Mouse (Mus musculus): ENCODE measurements around the gene Mtus2. TPM values are rescaled to one million over a fixed set of nuclear protein-coding genes. Genes with fewer than 3 reads are reported as not detected.

The Mtus2 gene
- polyA plus RNA-seq, 1 experiment, result 1.7 TPM

- Histone ChIP-seq H3K4me1 (ENCODE audit: control insufficient read depth, insufficient read depth, low read length) (no peaks in the 10 kb centered on the region), H3K4me3 (ENCODE audit: insufficient read depth, low read length) (peak overlapping the region; percentile 20), H3K27ac (ENCODE audit: insufficient read depth, low read depth, low read length) (no peak overlapping the region)
- TF ChIP-seq CTCF (IDR thresholded peaks at IDR 0.05; ENCODE audit: low read depth, low read length) (no peak), POLR2A (IDR thresholded peaks at IDR 0.05; ENCODE audit: borderline replicate concordance, low read depth, low read length) (no peak)
These were observed 612 bp downstream of the Mtus2 start for GRCm38 (mm10) chr5:147957592-147958271.

GRCm38 (mm10) chr5:147958552-147958951 is 1.4 kb downstream of the Mtus2 start:
- TF ChIP-seq CTCF (IDR thresholded peaks at IDR 0.05; ENCODE audit: low read depth, low read length) (no peak), POLR2A (IDR thresholded peaks at IDR 0.05; ENCODE audit: borderline replicate concordance, low read depth, low read length) (no peak)
- Histone ChIP-seq H3K27ac (ENCODE audit: insufficient read depth, low read depth, low read length) (no peak overlapping the region), H3K4me1 (ENCODE audit: control insufficient read depth, insufficient read depth, low read length) (no peaks in the 10 kb centered on the region), H3K4me3 (ENCODE audit: insufficient read depth, low read length) (no peak overlapping the region)

GRCm38 (mm10) chr5:147959088-147959487 is 2.0 kb downstream of the Mtus2 start:
- Histone ChIP-seq H3K4me1 (ENCODE audit: control insufficient read depth, insufficient read depth, low read length) (no peaks in the 10 kb centered on the region), H3K27ac (ENCODE audit: insufficient read depth, low read depth, low read length) (no peak overlapping the region), H3K4me3 (ENCODE audit: insufficient read depth, low read length) (no peak overlapping the region)
- no peak for TF ChIP-seq POLR2A (IDR thresholded peaks at IDR 0.05; ENCODE audit: borderline replicate concordance, low read depth, low read length)
- TF ChIP-seq CTCF (IDR thresholded peaks at IDR 0.05; ENCODE audit: low read depth, low read length), result no peak

- TF ChIP-seq POLR2A (IDR thresholded peaks at IDR 0.05; ENCODE audit: borderline replicate concordance, low read depth, low read length) (no peak), CTCF (IDR thresholded peaks at IDR 0.05; ENCODE audit: low read depth, low read length) (no peak)
- H3K4me3 ChIP-seq (ENCODE audit: insufficient read depth, low read length), result no peak overlapping the region
- no peaks in the 10 kb centered on the region for H3K4me1 ChIP-seq (ENCODE audit: control insufficient read depth, insufficient read depth, low read length)
- H3K27ac ChIP-seq (ENCODE audit: insufficient read depth, low read depth, low read length), result no peak overlapping the region
These were observed 3.7 kb downstream of the Mtus2 start for GRCm38 (mm10) chr5:147960793-147961192.

DNA sequence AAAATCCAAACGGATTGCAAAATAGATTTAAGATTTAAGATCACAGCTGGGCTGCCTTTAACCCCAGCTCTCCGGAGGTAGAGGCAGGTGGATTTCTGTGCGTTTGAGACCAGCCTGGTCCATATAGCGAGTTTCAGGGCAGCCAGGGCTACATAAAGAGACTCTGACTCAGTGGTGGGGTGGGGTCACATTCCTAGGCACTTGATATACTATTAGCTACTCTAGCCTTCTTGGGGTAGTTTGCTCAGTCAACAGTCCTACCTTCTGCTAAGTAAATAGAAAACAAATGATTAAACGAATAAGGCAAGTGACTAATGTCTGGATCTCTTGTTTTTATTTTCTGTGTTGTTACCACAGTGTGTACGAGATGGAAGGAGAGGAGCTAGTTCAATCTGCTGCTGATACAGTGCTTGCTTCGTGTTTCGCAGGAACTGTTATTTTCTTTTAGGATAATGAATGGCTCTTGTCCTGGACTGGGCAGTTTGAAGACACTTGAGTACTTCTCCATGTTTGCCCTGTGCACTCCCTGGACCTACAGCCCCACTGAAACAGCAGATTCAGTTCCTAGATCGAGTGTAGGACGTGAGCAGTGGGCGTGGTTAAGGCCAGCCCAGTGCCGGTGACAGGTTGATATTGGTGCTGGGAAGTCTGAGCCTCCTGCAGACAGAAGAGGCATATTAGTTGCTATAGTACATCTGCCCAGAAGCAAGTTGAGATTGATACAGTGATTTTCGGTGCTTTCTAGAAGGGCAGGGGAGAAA is 6.9 kb downstream of the Mtus2 start:
- H3K4me3 ChIP-seq (ENCODE audit: insufficient read depth, low read length), result no peak overlapping the region
- H3K4me1 ChIP-seq (ENCODE audit: control insufficient read depth, insufficient read depth, low read length), result no peaks in the 10 kb centered on the region
- no peak for TF ChIP-seq POLR2A (IDR thresholded peaks at IDR 0.05; ENCODE audit: borderline replicate concordance, low read depth, low read length)
- H3K27ac ChIP-seq (ENCODE audit: insufficient read depth, low read depth, low read length), result no peak overlapping the region

DNA sequence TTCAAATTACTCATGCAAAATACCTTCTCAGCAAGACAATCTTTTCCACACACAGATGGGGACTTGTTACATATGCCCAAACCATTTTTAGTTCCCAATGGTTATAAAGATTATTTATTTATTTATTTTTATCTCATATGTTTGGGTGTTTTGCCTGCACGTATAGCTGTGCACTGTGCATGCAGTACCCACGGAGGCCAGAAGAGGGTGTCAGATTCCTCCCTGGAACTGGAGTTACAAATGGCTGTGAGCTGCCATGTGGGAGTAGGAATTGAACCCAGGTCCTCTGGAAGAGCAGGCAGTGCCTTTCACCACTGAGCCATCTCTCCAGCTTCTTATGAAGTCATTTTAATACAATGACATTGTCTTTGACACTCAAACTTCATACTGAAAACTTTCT is 7.7 kb downstream of the Mtus2 start:
- H3K4me1 ChIP-seq (ENCODE audit: control insufficient read depth, insufficient read depth, low read length), result no peaks in the 10 kb centered on the region
- no peak overlapping the region for H3K4me3 ChIP-seq (ENCODE audit: insufficient read depth, low read length)
- no peak overlapping the region for H3K27ac ChIP-seq (ENCODE audit: insufficient read depth, low read depth, low read length)
- peak; percentile 17; the same call in 1 of the 2 replicates for TF ChIP-seq CTCF (IDR thresholded peaks at IDR 0.05; ENCODE audit: low read depth, low read length)
- no peak for TF ChIP-seq POLR2A (IDR thresholded peaks at IDR 0.05; ENCODE audit: borderline replicate concordance, low read depth, low read length)

- H3K4me3 ChIP-seq (ENCODE audit: insufficient read depth, low read length), result no peak overlapping the region
These were observed 9.5 kb downstream of the Mtus2 start for GRCm38 (mm10) chr5:147966646-147967045.

GRCm38 (mm10) chr5:147969566-147969965 is 12.4 kb downstream of the Mtus2 start:
- H3K27ac ChIP-seq (ENCODE audit: insufficient read depth, low read depth, low read length), result no peak overlapping the region
- TF ChIP-seq CTCF (IDR thresholded peaks at IDR 0.05; ENCODE audit: low read depth, low read length), result no peak
- TF ChIP-seq POLR2A (IDR thresholded peaks at IDR 0.05; ENCODE audit: borderline replicate concordance, low read depth, low read length), result no peak
- H3K4me1 ChIP-seq (ENCODE audit: control insufficient read depth, insufficient read depth, low read length), result no peaks in the 10 kb centered on the region
- H3K4me3 ChIP-seq (ENCODE audit: insufficient read depth, low read length), result no peak overlapping the region

More at GRCm38 (mm10) chr5:147966646-147967045, 9.5 kb downstream of the Mtus2 start:
- TF ChIP-seq POLR2A (IDR thresholded peaks at IDR 0.05; ENCODE audit: borderline replicate concordance, low read depth, low read length), result no peak
- no peak for TF ChIP-seq CTCF (IDR thresholded peaks at IDR 0.05; ENCODE audit: low read depth, low read length)
- Histone ChIP-seq H3K4me1 (ENCODE audit: control insufficient read depth, insufficient read depth, low read length) (no peaks in the 10 kb centered on the region), H3K27ac (ENCODE audit: insufficient read depth, low read depth, low read length) (no peak overlapping the region)

GRCm38 (mm10) chr5:147976001-147976400 is 18.9 kb downstream of the Mtus2 start:
- Histone ChIP-seq H3K4me3 (ENCODE audit: insufficient read depth, low read length) (no peak overlapping the region), H3K4me1 (ENCODE audit: control insufficient read depth, insufficient read depth, low read length) (no peaks in the 10 kb centered on the region), H3K27ac (ENCODE audit: insufficient read depth, low read depth, low read length) (no peak overlapping the region)
- TF ChIP-seq CTCF (IDR thresholded peaks at IDR 0.05; ENCODE audit: low read depth, low read length) (no peak), POLR2A (IDR thresholded peaks at IDR 0.05; ENCODE audit: borderline replicate concordance, low read depth, low read length) (no peak)

DNA sequence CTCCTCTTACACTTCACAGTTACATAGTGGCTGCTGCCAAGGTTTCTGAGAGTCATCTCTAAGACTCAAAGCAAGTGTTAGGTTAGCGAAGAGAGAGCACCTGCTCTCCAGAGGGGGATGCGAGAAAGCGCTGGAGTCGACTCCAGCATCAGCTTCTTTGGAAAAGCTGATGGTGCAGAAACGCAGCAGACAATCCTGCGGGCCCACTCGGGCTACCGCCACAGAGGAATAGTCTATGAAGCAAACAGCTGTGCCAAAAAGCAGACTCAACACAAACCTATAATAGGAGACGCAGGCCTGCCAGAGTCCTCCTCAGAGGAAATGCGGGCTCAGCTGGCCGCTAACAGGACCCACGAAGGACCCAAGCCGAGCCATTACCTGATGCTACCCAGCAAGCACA is 23.5 kb downstream of the Mtus2 start:
- Histone ChIP-seq H3K27ac (ENCODE audit: insufficient read depth, low read depth, low read length) (no peak overlapping the region), H3K4me3 (ENCODE audit: insufficient read depth, low read length) (no peak overlapping the region), H3K4me1 (ENCODE audit: control insufficient read depth, insufficient read depth, low read length) (no peaks in the 10 kb centered on the region)
- TF ChIP-seq CTCF (IDR thresholded peaks at IDR 0.05; ENCODE audit: low read depth, low read length), result no peak
- no peak for TF ChIP-seq POLR2A (IDR thresholded peaks at IDR 0.05; ENCODE audit: borderline replicate concordance, low read depth, low read length)

Measured in bone marrow macrophage, adult 2 months (primary cell).